In genomic region chr11:46276778-46277177, GRCm38 (mm10) we compare ENCODE assay signal across 9 mouse cellular contexts. TPM values are rescaled to one million over a fixed set of nuclear protein-coding genes. Genes with fewer than 3 reads are reported as not detected.
DNase-seq lines count a peak whose midpoint lies in the region; ATAC-seq and TF ChIP-seq lines count a peak whose summit lies in the region.
"Had no signal": no experiment of that assay in that cellular context is flagged by ENCODE, and none has a peak within 500 bp of the region (broad histone marks: within the 10 kb centered on the region; RNA-seq: fewer than 3 reads in every experiment).

No protein-coding gene starts in this region.

- no peak overlapping the region for H3K9ac ChIP-seq in liver, embryonic 11.5 days (ENCODE audit: low read depth, low read length)

- no peak overlapping the region for H3K4me2 ChIP-seq in liver, embryonic 11.5 days

- no peak for TF ChIP-seq POLR2A in spleen, adult 2 months (IDR thresholded peaks at IDR 0.05; ENCODE audit: low read depth, low read length)

- peak; percentile 52; the same call in 1 of the 2 replicates for TF ChIP-seq CTCF in spleen, adult 2 months (IDR thresholded peaks at IDR 0.05; ENCODE audit: extremely low read depth, insufficient read depth, insufficient read length, insufficient replicate concordance)

- H3K36me3 ChIP-seq in liver, embryonic 11.5 days (ENCODE audit: control insufficient read depth, insufficient read depth, low read length): no peaks in the 10 kb centered on the region
- peaks cover 59% of the 10 kb centered on the region for H3K36me3 ChIP-seq in spleen, adult 2 months (ENCODE audit: control insufficient read depth, insufficient read depth, low read length)

- no peak overlapping the region for H3K4me3 ChIP-seq in liver, embryonic 11.5 days (ENCODE audit: low read depth, low read length)
- H3K4me3 ChIP-seq in spleen, adult 2 months (ENCODE audit: extremely low read depth, insufficient read depth, insufficient read length): no peak overlapping the region

- 41% methylated on average over 5 of the region's 5 CpGs for WGBS in liver, embryonic 11.5 days
- WGBS in spleen, adult 2 months: 75% methylated on average over 5 of the region's 5 CpGs

- H3K27ac ChIP-seq in liver, embryonic 11.5 days (ENCODE audit: low read depth, low read length): no peak overlapping the region
- H3K27ac ChIP-seq in spleen, adult 2 months (ENCODE audit: insufficient read depth, low read length): no peak overlapping the region

- no peak for ATAC-seq in cerebellum, adult (ENCODE audit: insufficient number of reproducible peaks, low FRiP score, low TSS enrichment)
- ATAC-seq in liver, embryonic 11.5 days (replicated peaks; ENCODE audit: low FRiP score): no peak

- DNase-seq in cerebellum, adult 11-12 months: peak; percentile 55
- peak; percentile 57 for DNase-seq in liver
- no peak for DNase-seq in liver, embryonic 11.5 days (ENCODE audit: low spot score)
- peak; percentile 30 for DNase-seq in c-Kit-positive CD71-positive TER-119-positive erythroid progenitor cells, embryonic 14.5 days (ENCODE audit: low spot score)
- peak; percentile 81 to 82 for DNase-seq in kidney, postnatal 36 days
- peak in 1 of 2 experiments; percentile 46 for DNase-seq in spleen, adult 2 months (ENCODE audit: low read depth in 1 of 2, low spot score in 2 of 2)
- DNase-seq in right cerebral cortex, postnatal 10 days (ENCODE audit: low spot score in 2 of 2): no peak

- no peaks in the 10 kb centered on the region for H3K4me1 ChIP-seq in liver, embryonic 11.5 days (replicated peaks; ENCODE audit: control insufficient read depth, insufficient read depth, low read length)
- no peaks in the 10 kb centered on the region; the same call in 1 of the 2 replicates for H3K4me1 ChIP-seq in spleen, adult 2 months (ENCODE audit: control insufficient read depth, insufficient read depth, insufficient read length)

- H3K27me3 ChIP-seq in liver, embryonic 11.5 days (replicated peaks; ENCODE audit: control insufficient read depth, insufficient read depth, low read length): no peaks in the 10 kb centered on the region
- H3K27me3 ChIP-seq in spleen, adult 2 months (ENCODE audit: control insufficient read depth, insufficient read depth, low read length): no peaks in the 10 kb centered on the region

- H3K9me3 ChIP-seq in liver, embryonic 11.5 days (ENCODE audit: control insufficient read depth, low read length): no peaks in the 10 kb centered on the region

RNA-seq across cellular contexts. Expression of gene Cyfip2, which starts 35.9 kb away (rescaled TPM):
- polyA plus RNA-seq in liver, embryonic 11.5 days (2014; fragmentation: Nextera tagmentation; extraction: Ambion mirVana): 8.7 and 8.9 TPM in 2 replicates
- 41.4 and 43.1 TPM in 2 replicates for polyA plus RNA-seq in spleen, adult 2 months (2012; rRNA removed)

RNA-seq across cellular contexts. Expression of gene Fndc9, which starts 41.4 kb away (rescaled TPM):
- polyA plus RNA-seq in liver, embryonic 11.5 days (2014; fragmentation: Nextera tagmentation; extraction: Ambion mirVana): 0.13 TPM in 1 of 2 replicates, not detected in the other
- polyA plus RNA-seq in spleen, adult 2 months (2012; rRNA removed): not detected in 2 replicates
- polyA plus RNA-seq: large intestine, adult 2 months had no signal

Comparison
In these comparisons a context has a peak if more than half of its experiments do, and no peak if none do; other contexts are left out.
1. DNase-seq: peak in cerebellum, adult 11-12 months (single experiment), liver (single experiment), c-Kit-positive CD71-positive TER-119-positive erythroid progenitor cells, embryonic 14.5 days (single experiment) and kidney, postnatal 36 days (2 of 2); none in liver, embryonic 11.5 days (single experiment) and right cerebral cortex, postnatal 10 days (0 of 2).